Mouse (Mus musculus) urinary bladder, postnatal 14 days (tissue): ENCODE measurements around the gene Dok3.

Experiments
- DNase-seq: peaks from one replicate; pipeline ENCODE4 v3.0.0; 2021; ENCODE audit warnings: low spot score

The Dok3 gene

DNA sequence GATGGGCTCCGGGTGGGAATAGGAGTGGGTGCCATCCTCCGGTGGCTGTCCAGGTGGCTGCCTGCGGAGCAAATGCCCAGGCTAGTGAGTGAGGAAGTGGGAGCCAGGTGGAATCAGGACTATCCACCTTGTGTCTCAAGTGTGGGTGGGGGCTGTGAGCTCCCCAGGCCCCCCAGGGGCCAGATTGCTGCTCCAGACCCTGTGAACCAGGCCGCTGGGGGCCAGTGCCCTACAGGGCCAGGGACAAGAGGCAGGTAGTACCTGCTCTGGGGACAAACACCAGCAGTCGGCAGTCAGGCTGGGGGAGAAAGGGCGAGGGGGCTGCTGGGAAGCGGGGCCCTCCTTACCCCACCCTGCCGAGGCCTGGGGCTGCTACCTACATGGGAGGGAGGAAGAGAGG, 52.8 kb downstream of the Dok3 start:
- no peak for DNase-seq

GRCm38 (mm10) chr13:55475750-55476149, 53.3 kb downstream of the Dok3 start:
- no peak for DNase-seq

GRCm38 (mm10) chr13:55474621-55475069, 54.5 kb downstream of the Dok3 start:
- no peak for DNase-seq

- DNase-seq = no peak
Observed at GRCm38 (mm10) chr13:55473961-55474360, 55.1 kb downstream of the Dok3 start.
